Mouse (Mus musculus) heart, postnatal 10 days (tissue): ENCODE results near the gene Camta1. TPM values are rescaled to one million over a fixed set of nuclear protein-coding genes. Genes with fewer than 3 reads are reported as not detected.
A peak's percentile ranks its signal among the peaks of the same experiment; 100 is the strongest.

ENCODE experiments used
- DNase-seq, 2 experiments: peaks; one replicate each; pipeline ENCODE4 v3.0.0; 2021
- intact Hi-C: fragments of 180-260 bp; cut with DNase I; formaldehyde crosslinking; loops from one replicate; pipeline ENCODE4 v1.15.1; 2025
- total RNA-seq, 2 experiments: library from RNA; stranded (reverse); gene quantifications; 2 replicates each; pipeline ENCODE4 v1.2.3; 2021

Gene Camta1
- total RNA-seq, 2 experiments from 2014 or later, result 180 to 183 TPM

- intact Hi-C loops, result no loop called here
Measured at GRCm38 (mm10) chr4:151186447-151186846, 675.2 kb downstream of the Camta1 start.

GRCm38 (mm10) chr4:151185750-151186149 is 675.9 kb downstream of the Camta1 start:
- peak; percentile 33 to 51 for DNase-seq

More at GRCm38 (mm10) chr4:151186447-151186846, 675.2 kb downstream of the Camta1 start:
- DNase-seq, result peak; percentile 75 to 84

GRCm38 (mm10) chr4:151180394-151180902 is 681.2 kb downstream of the Camta1 start:
- intact Hi-C loops, result no loop called here

More at GRCm38 (mm10) chr4:151185750-151186149, 675.9 kb downstream of the Camta1 start:
- intact Hi-C loops, result no loop called here

GRCm38 (mm10) chr4:151179639-151180038 is 682.0 kb downstream of the Camta1 start:
- no peak for DNase-seq
- intact Hi-C loops, result no loop called here

More at GRCm38 (mm10) chr4:151180394-151180902, 681.2 kb downstream of the Camta1 start:
- peak; percentile 27 to 38 for DNase-seq

GRCm38 (mm10) chr4:151178970-151179378 is 682.7 kb downstream of the Camta1 start:
- peak; percentile 32 to 33 for DNase-seq

GRCm38 (mm10) chr4:151172526-151172925 is 689.1 kb downstream of the Camta1 start:
- intact Hi-C loops, result no loop called here
- DNase-seq, result no peak

More at GRCm38 (mm10) chr4:151178970-151179378, 682.7 kb downstream of the Camta1 start:
- intact Hi-C loops, result no loop called here

GRCm38 (mm10) chr4:151171117-151171516 is 690.6 kb downstream of the Camta1 start:
- intact Hi-C loops, result no loop called here
- no peak for DNase-seq

GRCm38 (mm10) chr4:151170658-151171057 is 691.0 kb downstream of the Camta1 start:
- intact Hi-C loops, result no loop called here
- DNase-seq, result no peak

- intact Hi-C loops, result no loop called here
- no peak for DNase-seq
Measured at GRCm38 (mm10) chr4:151166969-151167368, 694.7 kb downstream of the Camta1 start.

GRCm38 (mm10) chr4:151165539-151165938 is 696.1 kb downstream of the Camta1 start:
- peak; percentile 94 to 95 for DNase-seq
- intact Hi-C loops, result no loop called here

GRCm38 (mm10) chr4:151164309-151164708 is 697.4 kb downstream of the Camta1 start:
- no peak for DNase-seq
- intact Hi-C loops, result no loop called here

- intact Hi-C loops, result no loop called here
- DNase-seq, result no peak
Measured at GRCm38 (mm10) chr4:151161869-151162268, 699.8 kb downstream of the Camta1 start.

- intact Hi-C loops, result no loop called here
- DNase-seq, result no peak
Measured at GRCm38 (mm10) chr4:151160932-151161331, 700.7 kb downstream of the Camta1 start.

GRCm38 (mm10) chr4:151160476-151160875 is 701.2 kb downstream of the Camta1 start:
- no peak for DNase-seq

GRCm38 (mm10) chr4:151158250-151158649 is 703.4 kb downstream of the Camta1 start:
- DNase-seq, result no peak
- intact Hi-C loops, result loop anchor here (5.0 kb wide), 5 partner anchors 124 to 694 kb away; no protein-coding TSS in a partner anchor

More at GRCm38 (mm10) chr4:151160476-151160875, 701.2 kb downstream of the Camta1 start:
- intact Hi-C loops, result no loop called here

- peak; percentile 79 to 89 for DNase-seq
- intact Hi-C loops, result loop anchor here (5.0 kb wide), 5 partner anchors 125 to 695 kb away; no protein-coding TSS in a partner anchor
Measured at GRCm38 (mm10) chr4:151156904-151157303, 704.8 kb downstream of the Camta1 start.

- DNase-seq, result no peak
- intact Hi-C loops, result loop anchor here (5.0 kb wide), 5 partner anchors 127 to 697 kb away; no protein-coding TSS in a partner anchor
Measured at GRCm38 (mm10) chr4:151155587-151155986, 706.1 kb downstream of the Camta1 start.

GRCm38 (mm10) chr4:151154306-151154705 is 707.4 kb downstream of the Camta1 start:
- intact Hi-C loops, result no loop called here
- no peak for DNase-seq

- intact Hi-C loops, result no loop called here
- DNase-seq, result no peak
Measured at GRCm38 (mm10) chr4:151152010-151152409, 709.7 kb downstream of the Camta1 start.

- intact Hi-C loops, result no loop called here
- no peak for DNase-seq
Measured at GRCm38 (mm10) chr4:151150842-151151241, 710.8 kb downstream of the Camta1 start.

- intact Hi-C loops, result no loop called here
- DNase-seq, result no peak
Measured at GRCm38 (mm10) chr4:151150115-151150514, 711.6 kb downstream of the Camta1 start.

- no peak for DNase-seq
- intact Hi-C loops, result no loop called here
Measured at GRCm38 (mm10) chr4:151147541-151147940, 714.1 kb downstream of the Camta1 start.
